Mouse (Mus musculus): ENCODE measurements around the gene Plcxd2. TPM values are rescaled to one million over a fixed set of nuclear protein-coding genes. Genes with fewer than 3 reads are reported as not detected.

Gene Plcxd2
- total and polyA plus RNA-seq, 2 experiments, result 20.2 to 40.7 TPM

DNA sequence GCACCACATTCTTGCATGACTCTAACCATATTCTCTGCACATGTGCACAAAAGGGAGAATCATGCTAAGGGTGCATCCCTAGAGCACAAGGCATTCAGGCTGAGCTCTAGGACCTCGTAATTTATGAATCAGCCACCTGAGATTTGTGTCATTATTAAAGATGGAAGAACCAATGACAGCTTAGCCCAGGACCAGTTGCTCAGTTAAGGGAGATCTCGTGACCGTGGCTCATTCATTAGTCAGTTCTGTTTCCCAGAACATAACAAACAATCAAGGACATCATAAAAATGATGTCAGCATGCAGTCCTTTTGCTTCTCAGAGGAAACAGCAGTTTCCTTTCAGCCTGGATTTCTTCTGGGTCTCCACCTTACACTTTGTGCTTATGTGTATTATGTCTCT is 49.0 kb downstream of the Plcxd2 start:
- TF ChIP-seq POLR2A (IDR thresholded peaks at IDR 0.05; ENCODE audit: extremely low read depth, insufficient read depth, low read length) (no peak), CTCF (IDR thresholded peaks at IDR 0.05; ENCODE audit: low read depth, low read length) (no peak)
- Histone ChIP-seq H3K27me3 (ENCODE audit: control insufficient read depth, insufficient read depth, low read length) (no peaks in the 10 kb centered on the region), H3K4me1 (ENCODE audit: control insufficient read depth, insufficient read depth, low read length) (peaks cover 9% of the 10 kb centered on the region), H3K36me3 (ENCODE audit: control insufficient read depth, insufficient read depth, low read length) (peaks cover 69% of the 10 kb centered on the region), H3K9ac (ENCODE audit: low read depth, low read length) (no peak overlapping the region), H3K79me2 (ENCODE audit: control insufficient read depth, insufficient read depth, low read length) (no peaks in the 10 kb centered on the region; the same call in 1 of the 2 replicates), H3K4me3 (ENCODE audit: insufficient read depth, low read depth, low read length) (no peak overlapping the region), H3K27ac (replicated peaks; ENCODE audit: insufficient read depth, low read depth, low read length) (no peak overlapping the region; the same call in 1 of the 2 replicates)
- 66% methylated on average over 3 of the region's 3 CpGs for WGBS
- DNase-seq (ENCODE audit: extremely low read depth, low read depth, low spot score), result no peak

- WGBS, result 58% methylated on average over 4 of the region's 4 CpGs
- H3K4me3 ChIP-seq (ENCODE audit: insufficient read depth, low read depth, low read length), result no peak overlapping the region
- TF ChIP-seq CTCF (IDR thresholded peaks at IDR 0.05; ENCODE audit: low read depth, low read length) (no peak), POLR2A (IDR thresholded peaks at IDR 0.05; ENCODE audit: extremely low read depth, insufficient read depth, low read length) (no peak)
- H3K9ac ChIP-seq (ENCODE audit: low read depth, low read length), result no peak overlapping the region
- H3K36me3 ChIP-seq (ENCODE audit: control insufficient read depth, insufficient read depth, low read length), result peaks cover 27% of the 10 kb centered on the region
- H3K27me3 ChIP-seq (ENCODE audit: control insufficient read depth, insufficient read depth, low read length), result no peaks in the 10 kb centered on the region
- H3K79me2 ChIP-seq (ENCODE audit: control insufficient read depth, insufficient read depth, low read length), result no peaks in the 10 kb centered on the region
- peak; percentile 65 for DNase-seq (ENCODE audit: extremely low read depth, low read depth, low spot score)
- peaks cover 7% of the 10 kb centered on the region for H3K4me1 ChIP-seq (ENCODE audit: control insufficient read depth, insufficient read depth, low read length)
- no peak overlapping the region for H3K27ac ChIP-seq (replicated peaks; ENCODE audit: insufficient read depth, low read depth, low read length)
Measured at GRCm38 (mm10) chr16:45956390-45956950, 53.5 kb downstream of the Plcxd2 start.

- Histone ChIP-seq H3K27ac (replicated peaks; ENCODE audit: insufficient read depth, low read depth, low read length) (peak within 1 kb of the TSS; percentile 86), H3K9ac (ENCODE audit: low read depth, low read length) (peak within 1 kb of the TSS; percentile 82), H3K4me3 (ENCODE audit: insufficient read depth, low read depth, low read length) (peak within 1 kb of the TSS; percentile 77), H3K79me2 (ENCODE audit: control insufficient read depth, insufficient read depth, low read length) (peaks cover 3% of the 10 kb centered on the region), H3K4me1 (ENCODE audit: control insufficient read depth, insufficient read depth, low read length) (peaks cover 11% of the 10 kb centered on the region), H3K36me3 (ENCODE audit: control insufficient read depth, insufficient read depth, low read length) (peaks cover 9% of the 10 kb centered on the region), H3K27me3 (ENCODE audit: control insufficient read depth, insufficient read depth, low read length) (no peaks in the 10 kb centered on the region)
- DNase-seq (ENCODE audit: extremely low read depth, low read depth, low spot score), result peak; percentile 88
- no peak for TF ChIP-seq POLR2A (IDR thresholded peaks at IDR 0.05; ENCODE audit: extremely low read depth, insufficient read depth, low read length)
- 16% methylated on average over 4 of the region's 4 CpGs for WGBS
Measured at GRCm38 (mm10) chr16:45953394-45953793, 56.6 kb downstream of the Plcxd2 start, which contains the start of gene Phldb2. Gene Phldb2, minus strand, starts transcription at chr16:45953598.

DNA sequence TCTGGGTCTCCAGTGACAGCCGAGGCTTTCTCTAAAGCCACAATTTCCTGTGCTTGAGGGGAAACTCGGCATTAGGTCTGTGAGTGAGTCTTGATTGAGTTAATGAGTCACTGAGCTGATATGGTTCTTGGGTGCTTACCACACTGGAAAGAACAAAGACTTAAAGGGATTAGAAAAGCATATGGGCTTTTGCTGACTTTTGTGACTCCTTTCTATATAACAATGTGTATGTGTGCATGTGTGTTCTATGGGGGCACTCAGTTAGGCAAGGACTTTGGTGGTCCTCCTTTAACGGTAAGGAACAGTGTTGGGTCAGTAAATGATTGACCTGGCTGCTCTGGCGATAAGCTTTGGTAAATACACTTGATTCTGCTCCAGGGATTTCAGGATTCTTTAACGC is 57.5 kb downstream of the Plcxd2 start:
- DNase-seq (ENCODE audit: extremely low read depth, low read depth, low spot score), result peak; percentile 88

GRCm38 (mm10) chr16:45952035-45952434 is 58.0 kb downstream of the Plcxd2 start:
- DNase-seq (ENCODE audit: extremely low read depth, low read depth, low spot score), result peak; percentile 77
- TF ChIP-seq POLR2A (IDR thresholded peaks at IDR 0.05; ENCODE audit: extremely low read depth, insufficient read depth, low read length), result no peak
- TF ChIP-seq CTCF (IDR thresholded peaks at IDR 0.05; ENCODE audit: low read depth, low read length), result no peak
- H3K4me1 ChIP-seq (ENCODE audit: control insufficient read depth, insufficient read depth, low read length), result peaks cover 19% of the 10 kb centered on the region
- H3K36me3 ChIP-seq (ENCODE audit: control insufficient read depth, insufficient read depth, low read length), result peaks cover 13% of the 10 kb centered on the region
- WGBS, result 23% methylated on average over 2 of the region's 2 CpGs
- peaks cover 10% of the 10 kb centered on the region for H3K79me2 ChIP-seq (ENCODE audit: control insufficient read depth, insufficient read depth, low read length)
- no peaks in the 10 kb centered on the region for H3K27me3 ChIP-seq (ENCODE audit: control insufficient read depth, insufficient read depth, low read length)
- H3K9ac ChIP-seq (ENCODE audit: low read depth, low read length), result peak overlapping the region; percentile 51; the same call in 1 of the 2 replicates
- H3K27ac ChIP-seq (replicated peaks; ENCODE audit: insufficient read depth, low read depth, low read length), result peak overlapping the region; percentile 86
- peak overlapping the region; percentile 77 for H3K4me3 ChIP-seq (ENCODE audit: insufficient read depth, low read depth, low read length)

More for the DNA sequence above, 57.5 kb downstream of the Plcxd2 start:
- TF ChIP-seq POLR2A (IDR thresholded peaks at IDR 0.05; ENCODE audit: extremely low read depth, insufficient read depth, low read length) (no peak), CTCF (IDR thresholded peaks at IDR 0.05; ENCODE audit: low read depth, low read length) (no peak)
- 12% methylated on average over 5 of the region's 5 CpGs for WGBS
- Histone ChIP-seq H3K27ac (replicated peaks; ENCODE audit: insufficient read depth, low read depth, low read length) (peak overlapping the region; percentile 86), H3K79me2 (ENCODE audit: control insufficient read depth, insufficient read depth, low read length) (peaks cover 7% of the 10 kb centered on the region), H3K36me3 (ENCODE audit: control insufficient read depth, insufficient read depth, low read length) (peaks cover 11% of the 10 kb centered on the region), H3K9ac (ENCODE audit: low read depth, low read length) (peak overlapping the region; percentile 82), H3K4me3 (ENCODE audit: insufficient read depth, low read depth, low read length) (peak overlapping the region; percentile 77), H3K27me3 (ENCODE audit: control insufficient read depth, insufficient read depth, low read length) (no peaks in the 10 kb centered on the region), H3K4me1 (ENCODE audit: control insufficient read depth, insufficient read depth, low read length) (peaks cover 15% of the 10 kb centered on the region)

- H3K79me2 ChIP-seq (ENCODE audit: control insufficient read depth, insufficient read depth, low read length), result peaks cover 20% of the 10 kb centered on the region
- peak overlapping the region; percentile 54 for H3K4me3 ChIP-seq (ENCODE audit: insufficient read depth, low read depth, low read length)
- H3K27ac ChIP-seq (replicated peaks; ENCODE audit: insufficient read depth, low read depth, low read length), result peak overlapping the region; percentile 86
- H3K4me1 ChIP-seq (ENCODE audit: control insufficient read depth, insufficient read depth, low read length), result peaks cover 15% of the 10 kb centered on the region
- DNase-seq (ENCODE audit: extremely low read depth, low read depth, low spot score), result peak; percentile 54
- H3K36me3 ChIP-seq (ENCODE audit: control insufficient read depth, insufficient read depth, low read length), result peaks cover 18% of the 10 kb centered on the region
- TF ChIP-seq CTCF (IDR thresholded peaks at IDR 0.05; ENCODE audit: low read depth, low read length), result no peak
- TF ChIP-seq POLR2A (IDR thresholded peaks at IDR 0.05; ENCODE audit: extremely low read depth, insufficient read depth, low read length), result no peak
- H3K9ac ChIP-seq (ENCODE audit: low read depth, low read length), result peak overlapping the region; percentile 78
- no peaks in the 10 kb centered on the region for H3K27me3 ChIP-seq (ENCODE audit: control insufficient read depth, insufficient read depth, low read length)
- WGBS, result 28% methylated on average over 2 of the region's 2 CpGs
Measured at GRCm38 (mm10) chr16:45946335-45946734, 63.7 kb downstream of the Plcxd2 start.

Data from liver, adult 2 months (tissue).